Mouse (Mus musculus): ENCODE data around the gene Atp6v0d1. TPM values are rescaled to one million over a fixed set of nuclear protein-coding genes. Genes with fewer than 3 reads are reported as not detected.

Atp6v0d1 gene
- polyA plus RNA-seq, 1 experiment from 2014 or later = 193 TPM

GRCm38 (mm10) chr8:105514656-105515055 is 51.2 kb downstream of the Atp6v0d1 start:
- H3K9ac ChIP-seq (replicated peaks) = no peak overlapping the region
- no peak for ATAC-seq (replicated peaks)
- no peaks in the 10 kb centered on the region for H3K9me3 ChIP-seq
- no peak overlapping the region for H3K4me2 ChIP-seq (replicated peaks)
- peaks cover 16% of the 10 kb centered on the region for H3K4me1 ChIP-seq
- H3K36me3 ChIP-seq = no peaks in the 10 kb centered on the region
- H3K4me3 ChIP-seq = no peak overlapping the region
- H3K27ac ChIP-seq (replicated peaks) = no peak overlapping the region
- WGBS = 77% methylated on average over 5 of the region's 5 CpGs
- H3K27me3 ChIP-seq = peaks cover 12% of the 10 kb centered on the region

GRCm38 (mm10) chr8:105514194-105514593 is 51.7 kb downstream of the Atp6v0d1 start:
- WGBS = 91% methylated on average over 6 of the region's 6 CpGs
- Histone ChIP-seq H3K36me3 (no peaks in the 10 kb centered on the region), H3K27me3 (peaks cover 8% of the 10 kb centered on the region), H3K4me3 (no peak overlapping the region), H3K27ac (replicated peaks) (no peak overlapping the region), H3K4me2 (replicated peaks) (no peak overlapping the region), H3K9ac (replicated peaks) (no peak overlapping the region), H3K4me1 (peaks cover 16% of the 10 kb centered on the region), H3K9me3 (no peaks in the 10 kb centered on the region)
- no peak for ATAC-seq (replicated peaks)

DNA sequence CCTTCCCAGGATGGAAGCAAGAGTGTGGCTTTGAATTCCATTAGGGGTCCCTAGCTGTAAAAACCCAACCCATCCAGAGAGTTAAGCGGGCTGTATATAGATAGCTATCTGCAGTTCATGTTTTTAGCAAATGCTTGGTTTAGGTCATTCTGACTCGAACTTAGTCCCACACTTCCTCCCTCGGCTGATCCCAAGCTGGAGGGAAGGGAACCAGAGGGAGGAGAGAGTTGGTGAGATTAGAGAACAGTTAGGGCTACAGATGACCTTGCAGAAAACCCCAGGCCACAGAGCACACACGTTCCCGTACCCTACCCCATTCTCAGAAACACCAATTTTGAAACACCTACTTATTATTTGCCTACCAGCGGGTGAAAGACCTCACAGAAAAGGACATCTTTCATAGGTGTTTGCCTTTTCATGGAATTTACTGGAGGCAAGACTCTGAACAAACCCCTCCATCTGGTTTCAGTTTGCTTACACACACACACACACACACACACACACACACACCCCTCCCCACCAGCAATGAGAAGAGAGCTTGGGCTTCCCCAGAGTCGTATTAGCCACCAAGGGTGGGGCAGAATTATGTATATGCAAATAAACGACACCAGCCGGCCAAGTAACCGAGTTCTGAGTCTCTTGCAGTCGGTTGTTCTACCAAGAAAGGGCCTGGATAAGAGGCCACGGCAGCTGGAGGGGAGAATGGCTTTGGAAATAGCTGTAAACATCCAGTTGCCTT is 55.7 kb downstream of the Atp6v0d1 start:
- Histone ChIP-seq H3K36me3 (no peaks in the 10 kb centered on the region), H3K27me3 (no peaks in the 10 kb centered on the region), H3K9ac (replicated peaks) (no peak overlapping the region), H3K9me3 (no peaks in the 10 kb centered on the region), H3K4me3 (no peak overlapping the region), H3K4me2 (replicated peaks) (no peak overlapping the region), H3K27ac (replicated peaks) (no peak overlapping the region), H3K4me1 (no peaks in the 10 kb centered on the region)
- WGBS = 57% methylated on average over 12 of the region's 12 CpGs
- no peak for ATAC-seq (replicated peaks)

- ATAC-seq (replicated peaks) = no peak
- 53% methylated on average over 1 of the region's 2 CpGs for WGBS
- Histone ChIP-seq H3K4me1 (no peaks in the 10 kb centered on the region), H3K9ac (replicated peaks) (no peak overlapping the region), H3K4me3 (no peak overlapping the region), H3K9me3 (no peaks in the 10 kb centered on the region), H3K27ac (replicated peaks) (no peak overlapping the region), H3K36me3 (no peaks in the 10 kb centered on the region), H3K4me2 (replicated peaks) (no peak overlapping the region), H3K27me3 (no peaks in the 10 kb centered on the region)
Measured at GRCm38 (mm10) chr8:105508758-105509157, 57.1 kb downstream of the Atp6v0d1 start.

DNA sequence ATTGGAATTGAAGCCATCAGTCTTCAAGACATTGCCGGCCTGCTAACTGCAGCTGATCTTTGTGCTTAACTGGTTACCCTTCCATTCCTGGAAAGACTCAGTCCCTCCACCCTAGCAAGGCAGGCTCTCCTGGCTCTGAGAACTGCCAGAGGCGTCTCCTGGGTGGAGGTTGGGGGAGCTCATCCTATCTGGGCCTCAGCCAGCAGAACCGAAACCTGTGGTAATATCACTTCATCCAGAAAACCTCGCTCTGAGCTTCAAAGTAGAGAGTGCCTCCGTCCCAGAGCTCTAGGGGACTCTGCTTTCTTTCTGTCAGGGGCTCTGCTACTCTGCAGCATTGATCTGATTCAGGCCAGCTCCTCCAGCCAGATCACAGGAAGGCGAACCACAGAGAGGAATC is 58.9 kb downstream of the Atp6v0d1 start:
- Histone ChIP-seq H3K9me3 (no peaks in the 10 kb centered on the region), H3K4me3 (no peak overlapping the region), H3K27me3 (no peaks in the 10 kb centered on the region), H3K27ac (replicated peaks) (no peak overlapping the region), H3K4me2 (replicated peaks) (no peak overlapping the region), H3K36me3 (no peaks in the 10 kb centered on the region), H3K9ac (replicated peaks) (no peak overlapping the region), H3K4me1 (no peaks in the 10 kb centered on the region)
- 75% methylated on average over 6 of the region's 6 CpGs for WGBS
- ATAC-seq (replicated peaks) = no peak

GRCm38 (mm10) chr8:105504617-105505016 is 61.2 kb downstream of the Atp6v0d1 start:
- Histone ChIP-seq H3K27ac (replicated peaks) (no peak overlapping the region), H3K9me3 (no peaks in the 10 kb centered on the region), H3K27me3 (no peaks in the 10 kb centered on the region), H3K4me1 (no peaks in the 10 kb centered on the region), H3K4me3 (no peak overlapping the region), H3K36me3 (no peaks in the 10 kb centered on the region), H3K9ac (replicated peaks) (no peak overlapping the region), H3K4me2 (replicated peaks) (no peak overlapping the region)
- 93% methylated on average over 3 of the region's 3 CpGs for WGBS
- ATAC-seq (replicated peaks) = no peak

DNA sequence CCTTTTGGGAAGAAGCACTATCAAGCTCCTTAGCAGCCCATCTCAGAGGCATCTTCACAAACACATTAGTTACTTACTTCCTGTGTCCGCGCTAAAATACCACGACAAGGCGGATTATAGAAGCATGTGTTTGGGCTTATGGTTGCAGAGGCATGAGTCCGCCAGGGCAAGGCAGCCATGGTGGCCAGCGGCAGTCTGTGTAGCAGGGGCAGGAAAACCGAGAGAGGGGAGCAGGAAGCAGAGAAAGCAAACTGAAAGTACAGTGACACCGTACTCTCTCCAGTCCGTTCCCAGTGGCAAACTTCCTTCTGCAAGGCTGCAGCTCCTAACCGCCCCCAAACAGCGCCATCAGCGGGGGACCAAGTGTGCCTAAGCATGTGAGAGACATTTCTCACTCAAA is 66.1 kb downstream of the Atp6v0d1 start:
- ATAC-seq (replicated peaks) = no peak
- H3K27ac ChIP-seq (replicated peaks) = no peak overlapping the region
- H3K4me2 ChIP-seq (replicated peaks) = no peak overlapping the region
- H3K27me3 ChIP-seq = no peaks in the 10 kb centered on the region
- no peak overlapping the region for H3K9ac ChIP-seq (replicated peaks)
- H3K9me3 ChIP-seq = no peaks in the 10 kb centered on the region
- H3K36me3 ChIP-seq = no peaks in the 10 kb centered on the region
- peaks cover 21% of the 10 kb centered on the region for H3K4me1 ChIP-seq
- 75% methylated on average over 12 of the region's 12 CpGs for WGBS
- no peak overlapping the region for H3K4me3 ChIP-seq

- Histone ChIP-seq H3K27me3 (no peaks in the 10 kb centered on the region), H3K9me3 (no peaks in the 10 kb centered on the region), H3K27ac (replicated peaks) (peak within 1 kb of the TSS; percentile 75), H3K4me2 (replicated peaks) (peak within 1 kb of the TSS; percentile 98), H3K4me3 (peak within 1 kb of the TSS; percentile 94), H3K4me1 (peaks cover 21% of the 10 kb centered on the region), H3K36me3 (no peaks in the 10 kb centered on the region), H3K9ac (replicated peaks) (peak within 1 kb of the TSS; percentile 80)
- ATAC-seq (replicated peaks) = peak; percentile 93
- under 1% methylated on average over 68 of the region's 68 CpGs for whole genome bisulfite sequencing
Measured at GRCm38 (mm10) chr8:105496439-105497180, 69.2 kb downstream of the Atp6v0d1 start, which contains the start of gene Zdhhc1. Gene Zdhhc1, minus strand, starts transcription at chr8:105496902.

GRCm38 (mm10) chr8:105495350-105496302 is 70.2 kb downstream of the Atp6v0d1 start:
- no peaks in the 10 kb centered on the region for H3K27me3 ChIP-seq
- H3K9ac ChIP-seq (replicated peaks) = peak overlapping the region; percentile 80
- peak overlapping the region; percentile 94 for H3K4me3 ChIP-seq
- peak; percentile 55 for ATAC-seq (replicated peaks)
- peaks cover 21% of the 10 kb centered on the region for H3K4me1 ChIP-seq
- peak overlapping the region; percentile 98 for H3K4me2 ChIP-seq (replicated peaks)
- H3K36me3 ChIP-seq = no peaks in the 10 kb centered on the region
- H3K9me3 ChIP-seq = no peaks in the 10 kb centered on the region
- 18% methylated on average over 17 of the region's 17 CpGs for WGBS
- H3K27ac ChIP-seq (replicated peaks) = peak overlapping the region; percentile 75; the same call in 1 of the 2 replicates

- ATAC-seq (replicated peaks) = no peak
- Histone ChIP-seq H3K27me3 (no peaks in the 10 kb centered on the region), H3K4me2 (replicated peaks) (no peak overlapping the region), H3K4me3 (no peak overlapping the region), H3K9me3 (no peaks in the 10 kb centered on the region), H3K9ac (replicated peaks) (no peak overlapping the region), H3K36me3 (no peaks in the 10 kb centered on the region), H3K27ac (replicated peaks) (no peak overlapping the region), H3K4me1 (peaks cover 21% of the 10 kb centered on the region)
- 86% methylated on average over 3 of the region's 3 CpGs for WGBS
Measured at GRCm38 (mm10) chr8:105494566-105494965, 71.3 kb downstream of the Atp6v0d1 start.

DNA sequence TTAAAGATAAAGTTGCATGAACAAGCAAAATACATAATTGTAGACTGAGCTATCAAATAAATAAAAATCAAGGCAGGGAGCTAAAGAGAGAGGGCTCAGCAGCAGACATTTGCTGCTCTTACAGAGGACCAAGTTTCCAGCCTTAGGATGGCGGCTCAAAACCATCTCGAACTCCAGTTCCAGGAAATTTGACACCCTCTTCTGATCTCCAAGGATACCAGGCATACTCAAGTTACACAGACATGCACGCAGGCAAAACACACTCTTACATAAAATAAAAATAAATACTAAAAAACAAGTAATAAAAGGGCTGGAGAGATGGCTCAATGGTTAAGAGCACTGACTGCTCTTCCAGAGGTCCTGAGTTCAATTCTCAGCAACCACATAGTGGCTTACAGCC is 72.4 kb downstream of the Atp6v0d1 start:
- Histone ChIP-seq H3K4me2 (replicated peaks) (no peak overlapping the region), H3K27me3 (no peaks in the 10 kb centered on the region), H3K4me1 (peaks cover 21% of the 10 kb centered on the region), H3K9ac (replicated peaks) (no peak overlapping the region), H3K27ac (replicated peaks) (no peak overlapping the region), H3K36me3 (no peaks in the 10 kb centered on the region), H3K9me3 (no peaks in the 10 kb centered on the region), H3K4me3 (no peak overlapping the region)
- no peak for ATAC-seq (replicated peaks)
- 64% methylated on average over 3 of the region's 3 CpGs for WGBS

DNA sequence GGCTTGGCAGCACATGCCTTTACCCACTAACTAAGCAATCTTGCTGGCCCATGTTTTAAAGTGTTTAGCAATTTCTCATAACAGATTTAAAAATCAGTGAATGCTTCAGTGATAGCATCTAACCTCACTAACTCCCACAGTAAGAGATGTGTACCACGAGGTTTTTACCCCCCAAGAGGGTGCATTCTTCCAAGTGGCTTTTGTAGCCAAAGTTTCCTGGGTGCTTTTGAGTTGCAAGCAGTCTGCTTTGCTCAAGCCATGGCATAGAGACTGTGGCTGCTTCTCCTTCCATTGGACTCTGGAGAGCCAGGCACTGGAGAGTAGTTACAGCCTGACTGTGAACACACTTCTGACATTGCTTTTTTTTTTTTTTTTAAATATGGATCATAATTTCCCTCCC is 76.6 kb downstream of the Atp6v0d1 start:
- no peak overlapping the region for H3K4me3 ChIP-seq
- no peak overlapping the region for H3K27ac ChIP-seq (replicated peaks)
- H3K9me3 ChIP-seq = no peaks in the 10 kb centered on the region
- WGBS = 44% methylated on average over 1 of the region's 1 CpGs
- no peaks in the 10 kb centered on the region for H3K4me1 ChIP-seq
- H3K27me3 ChIP-seq = no peaks in the 10 kb centered on the region
- no peak overlapping the region for H3K4me2 ChIP-seq (replicated peaks)
- no peaks in the 10 kb centered on the region for H3K36me3 ChIP-seq
- H3K9ac ChIP-seq (replicated peaks) = no peak overlapping the region
- ATAC-seq (replicated peaks) = no peak
